Mouse (Mus musculus) MEL (cell line): ENCODE data around the gene Reln.

Experiments
- CHD2 ChIP-seq: IDR thresholded peaks from 2 replicates; pipeline ENCODE4 v1.6.1; 2011; ENCODE audit warnings: low read length, improper control_type of control experiment
- CTCF ChIP-seq, 3 experiments: IDR thresholded peaks in 2 of 3; conservative IDR thresholded peaks in 1 of 3; 2 replicates each; pipeline ENCODE4 v1.5.1; 2011 to 2012; ENCODE audit warnings: low read length in 3 of 3, low read depth in 2 of 3, mild to moderate bottlenecking in 2 of 3, improper control_type of control experiment in 1 of 3, inconsistent platforms in 1 of 3, mixed read lengths in 1 of 3, moderate library complexity in 1 of 3; ENCODE audit not compliant: control insufficient read depth in 1 of 3, insufficient read depth in 1 of 3, poor library complexity in 1 of 3, severe bottlenecking in 1 of 3
- GATA1 ChIP-seq: IDR thresholded peaks from 2 replicates; pipeline ENCODE4 v1.6.1; 2011; ENCODE audit warnings: low read depth, low read length, improper control_type of control experiment
- MAFK ChIP-seq: IDR thresholded peaks from 2 replicates; pipeline ENCODE4 v1.6.1; 2011; ENCODE audit warnings: low read depth, mild to moderate bottlenecking, low read length, improper control_type of control experiment, borderline replicate concordance
- POLR2A ChIP-seq, 2 experiments: IDR thresholded peaks; 2 replicates each; pipeline ENCODE4 v1.6.1; 2011 to 2012; ENCODE audit warnings: low read length in 2 of 2, mild to moderate bottlenecking in 2 of 2, control low read depth in 1 of 2, improper control_type of control experiment in 1 of 2, low read depth in 1 of 2, moderate library complexity in 1 of 2; ENCODE audit not compliant: control insufficient read depth in 1 of 2, insufficient read depth in 1 of 2, poor library complexity in 1 of 2
- RAD21 ChIP-seq: IDR thresholded peaks from 2 replicates; pipeline ENCODE4 v1.6.1; 2011; ENCODE audit warnings: mild to moderate bottlenecking, low read depth, low read length, improper control_type of control experiment

DNA sequence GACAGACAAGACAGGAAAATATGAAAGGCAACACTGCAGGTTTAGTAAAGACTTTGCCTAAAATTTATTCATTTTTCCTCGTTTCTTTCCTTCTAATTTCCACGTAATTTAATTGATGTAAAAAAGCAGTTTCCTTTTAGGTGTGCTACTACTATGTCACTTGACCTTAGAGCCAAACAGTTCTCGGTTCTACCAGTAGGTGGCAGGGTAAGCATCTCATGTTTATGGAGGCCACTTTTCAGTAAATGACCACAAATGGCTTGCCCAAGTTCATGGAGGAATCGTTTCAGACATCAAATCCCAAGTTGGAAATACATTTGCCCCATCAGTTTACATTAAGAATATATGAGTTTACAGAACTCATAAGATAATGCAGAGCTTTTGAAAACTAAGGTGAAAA is 358.2 kb downstream of the Reln start:
- TF ChIP-seq GATA1 = no peak
- peak; percentile 82 for TF ChIP-seq RAD21
- peak; percentile 50 to 93 (median 84) for TF ChIP-seq CTCF (IDR thresholded peaks at IDR 0.05 in 2 of 3, conservative IDR thresholded peaks at IDR 0.05 in 1 of 3; ENCODE audit: control insufficient read depth in 1 of 3, insufficient read depth in 1 of 3, low read depth in 2 of 3, low read length in 3 of 3, poor library complexity in 1 of 3, severe bottlenecking in 1 of 3)
- TF ChIP-seq POLR2A (IDR thresholded peaks at IDR 0.05; ENCODE audit: control insufficient read depth in 1 of 2, insufficient read depth in 1 of 2, low read depth in 1 of 2, low read length in 2 of 2, poor library complexity in 1 of 2) = no peak
- no peak for TF ChIP-seq CHD2
- TF ChIP-seq MAFK = no peak
